Mouse (Mus musculus) embryonic fibroblast, embryonic 13.5 days (primary cell): ENCODE results near the gene Setdb2.

Source experiments
- CTCF ChIP-seq: IDR thresholded peaks from 2 replicates; pipeline ENCODE4 v1.5.1; 2011; ENCODE audit warnings: mild to moderate bottlenecking, control low read depth, low read length, moderate library complexity, borderline replicate concordance; ENCODE audit not compliant: insufficient read depth
- POLR2A ChIP-seq: IDR thresholded peaks from 2 replicates; pipeline ENCODE4 v1.6.1; 2011; ENCODE audit warnings: low read depth, mild to moderate bottlenecking, control low read depth, low read length, moderate library complexity

DNA sequence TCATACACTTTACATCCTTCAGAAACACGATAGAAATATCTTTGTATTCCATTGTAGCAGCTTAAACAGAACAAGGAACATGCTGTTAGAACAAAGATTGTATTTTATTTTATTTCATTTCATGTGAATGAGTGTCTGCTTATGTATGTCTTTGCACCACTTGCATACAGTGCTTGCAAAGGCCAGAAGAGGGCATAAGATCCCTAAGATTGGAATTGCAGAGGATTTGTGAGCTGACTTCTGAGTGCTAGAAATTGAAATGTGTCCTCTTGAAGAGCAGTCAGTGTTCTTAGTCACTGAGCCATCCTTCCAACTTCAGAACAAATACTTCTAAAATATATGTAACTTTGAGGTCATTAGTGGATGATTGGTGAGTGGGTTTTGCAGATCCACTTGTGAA lies 27.1 kb upstream of the Setdb2 start:
- no peak for TF ChIP-seq CTCF
- TF ChIP-seq POLR2A: no peak
